Mouse (Mus musculus): ENCODE data around the gene Fam172a. TPM values are rescaled to one million over a fixed set of nuclear protein-coding genes. Genes with fewer than 3 reads are reported as not detected.

The Fam172a gene
- polyA plus RNA-seq, 1 experiment from 2014 or later: 21.1 TPM

- Histone ChIP-seq H3K4me1 (replicated peaks) (no peaks in the 10 kb centered on the region), H3K4me3 (no peak overlapping the region), H3K9me3 (replicated peaks) (no peaks in the 10 kb centered on the region), H3K27me3 (no peaks in the 10 kb centered on the region), H3K36me3 (no peaks in the 10 kb centered on the region), H3K4me2 (no peak overlapping the region), H3K9ac (no peak overlapping the region), H3K27ac (no peak overlapping the region)
- no peak for ATAC-seq (replicated peaks; ENCODE audit: insufficient number of reproducible peaks, insufficient read depth, low FRiP score, low read depth)
- 80% methylated on average over 4 of the region's 4 CpGs for WGBS
Observed at GRCm38 (mm10) chr13:78110648-78111047, 408.8 kb downstream of the Fam172a start.

- WGBS: 91% methylated on average over 4 of the region's 4 CpGs
- H3K4me3 ChIP-seq: no peak overlapping the region
- no peak overlapping the region for H3K27ac ChIP-seq
- no peak overlapping the region for H3K9ac ChIP-seq
- no peaks in the 10 kb centered on the region for H3K9me3 ChIP-seq (replicated peaks)
- no peaks in the 10 kb centered on the region for H3K36me3 ChIP-seq
- no peaks in the 10 kb centered on the region for H3K4me1 ChIP-seq (replicated peaks)
- no peak overlapping the region for H3K4me2 ChIP-seq
- ATAC-seq (replicated peaks; ENCODE audit: insufficient number of reproducible peaks, insufficient read depth, low FRiP score, low read depth): no peak
- no peaks in the 10 kb centered on the region for H3K27me3 ChIP-seq
Observed at GRCm38 (mm10) chr13:78113978-78114377, 412.1 kb downstream of the Fam172a start.

- WGBS: 77% methylated on average over 1 of the region's 1 CpGs
- no peak overlapping the region for H3K9ac ChIP-seq
- no peak overlapping the region for H3K4me3 ChIP-seq
- H3K4me1 ChIP-seq (replicated peaks): no peaks in the 10 kb centered on the region
- H3K27me3 ChIP-seq: no peaks in the 10 kb centered on the region
- ATAC-seq (replicated peaks; ENCODE audit: insufficient number of reproducible peaks, insufficient read depth, low FRiP score, low read depth): no peak
- H3K9me3 ChIP-seq (replicated peaks): no peaks in the 10 kb centered on the region
- no peak overlapping the region for H3K4me2 ChIP-seq
- H3K27ac ChIP-seq: no peak overlapping the region
- no peaks in the 10 kb centered on the region for H3K36me3 ChIP-seq
Observed at GRCm38 (mm10) chr13:78118715-78119114, 416.9 kb downstream of the Fam172a start.

- ATAC-seq (replicated peaks; ENCODE audit: insufficient number of reproducible peaks, insufficient read depth, low FRiP score, low read depth): no peak
- no peaks in the 10 kb centered on the region for H3K9me3 ChIP-seq (replicated peaks)
- H3K4me3 ChIP-seq: no peak overlapping the region
- no peak overlapping the region for H3K9ac ChIP-seq
- no peaks in the 10 kb centered on the region for H3K4me1 ChIP-seq (replicated peaks)
- no peak overlapping the region for H3K27ac ChIP-seq
- H3K27me3 ChIP-seq: no peaks in the 10 kb centered on the region
- H3K4me2 ChIP-seq: no peak overlapping the region
- no peaks in the 10 kb centered on the region for H3K36me3 ChIP-seq
- WGBS: 88% methylated on average over 7 of the region's 7 CpGs
Observed at GRCm38 (mm10) chr13:78121991-78122390, 420.2 kb downstream of the Fam172a start.

GRCm38 (mm10) chr13:78123911-78124426, 422.1 kb downstream of the Fam172a start:
- Histone ChIP-seq H3K9ac (no peak overlapping the region), H3K9me3 (replicated peaks) (no peaks in the 10 kb centered on the region), H3K27me3 (no peaks in the 10 kb centered on the region), H3K27ac (no peak overlapping the region), H3K36me3 (no peaks in the 10 kb centered on the region), H3K4me2 (no peak overlapping the region), H3K4me3 (no peak overlapping the region), H3K4me1 (replicated peaks) (no peaks in the 10 kb centered on the region)
- no peak for ATAC-seq (replicated peaks; ENCODE audit: insufficient number of reproducible peaks, insufficient read depth, low FRiP score, low read depth)
- 87% methylated on average over 4 of the region's 4 CpGs for WGBS

- Histone ChIP-seq H3K36me3 (no peaks in the 10 kb centered on the region), H3K4me3 (no peak overlapping the region), H3K27me3 (0 out of 2 replicates have a peak, but pooled peaks cover 4% of the 10 kb centered on the region), H3K9ac (no peak overlapping the region), H3K9me3 (replicated peaks) (no peaks in the 10 kb centered on the region), H3K4me1 (replicated peaks) (no peaks in the 10 kb centered on the region), H3K4me2 (no peak overlapping the region), H3K27ac (no peak overlapping the region)
- 87% methylated on average over 5 of the region's 5 CpGs for WGBS
- no peak for ATAC-seq (replicated peaks; ENCODE audit: insufficient number of reproducible peaks, insufficient read depth, low FRiP score, low read depth)
Observed at GRCm38 (mm10) chr13:78157465-78157864, 455.6 kb downstream of the Fam172a start.

- Histone ChIP-seq H3K9me3 (replicated peaks) (no peaks in the 10 kb centered on the region), H3K27me3 (peaks cover 21% of the 10 kb centered on the region), H3K36me3 (no peaks in the 10 kb centered on the region), H3K9ac (no peak overlapping the region), H3K27ac (no peak overlapping the region), H3K4me2 (no peak overlapping the region), H3K4me3 (no peak overlapping the region), H3K4me1 (replicated peaks) (0 out of 2 replicates have a peak, but pooled peaks cover 6% of the 10 kb centered on the region)
- WGBS: 53% methylated on average over 2 of the region's 2 CpGs
- ATAC-seq (replicated peaks; ENCODE audit: insufficient number of reproducible peaks, insufficient read depth, low FRiP score, low read depth): no peak
Observed at GRCm38 (mm10) chr13:78162149-78162548, 460.3 kb downstream of the Fam172a start.

- Histone ChIP-seq H3K27me3 (peaks cover 30% of the 10 kb centered on the region), H3K9me3 (replicated peaks) (no peaks in the 10 kb centered on the region), H3K4me3 (peak overlapping the region; percentile 63), H3K27ac (peak overlapping the region; percentile 50), H3K4me1 (replicated peaks) (0 out of 2 replicates have a peak, but pooled peaks cover 6% of the 10 kb centered on the region), H3K4me2 (peak overlapping the region; percentile 94), H3K36me3 (no peaks in the 10 kb centered on the region), H3K9ac (peak overlapping the region; percentile 46)
- WGBS: under 1% methylated on average over 84 of the region's 86 CpGs
- ATAC-seq (replicated peaks; ENCODE audit: insufficient number of reproducible peaks, insufficient read depth, low FRiP score, low read depth): peak; percentile 91
Observed at GRCm38 (mm10) chr13:78163087-78163958, 461.5 kb downstream of the Fam172a start.

- Histone ChIP-seq H3K4me2 (no peak overlapping the region), H3K36me3 (no peaks in the 10 kb centered on the region), H3K4me1 (replicated peaks) (0 out of 2 replicates have a peak, but pooled peaks cover 6% of the 10 kb centered on the region), H3K27me3 (peaks cover 36% of the 10 kb centered on the region), H3K9me3 (replicated peaks) (no peaks in the 10 kb centered on the region), H3K4me3 (no peak overlapping the region), H3K27ac (no peak overlapping the region), H3K9ac (no peak overlapping the region)
- ATAC-seq (replicated peaks; ENCODE audit: insufficient number of reproducible peaks, insufficient read depth, low FRiP score, low read depth): no peak
Observed at GRCm38 (mm10) chr13:78164941-78165340, 463.1 kb downstream of the Fam172a start.

- ATAC-seq (replicated peaks; ENCODE audit: insufficient number of reproducible peaks, insufficient read depth, low FRiP score, low read depth): no peak
- H3K36me3 ChIP-seq: no peaks in the 10 kb centered on the region
Observed at GRCm38 (mm10) chr13:78168166-78168565, 466.3 kb downstream of the Fam172a start.

GRCm38 (mm10) chr13:78171320-78171719, 469.5 kb downstream of the Fam172a start:
- Histone ChIP-seq H3K4me3 (no peak overlapping the region), H3K9me3 (replicated peaks) (no peaks in the 10 kb centered on the region), H3K27me3 (peaks cover 75% of the 10 kb centered on the region), H3K9ac (no peak overlapping the region), H3K4me1 (replicated peaks) (no peaks in the 10 kb centered on the region), H3K4me2 (peak overlapping the region; percentile 22), H3K36me3 (no peaks in the 10 kb centered on the region), H3K27ac (no peak overlapping the region)
- ATAC-seq (replicated peaks; ENCODE audit: insufficient number of reproducible peaks, insufficient read depth, low FRiP score, low read depth): no peak
- WGBS: 1% methylated on average over 15 of the region's 15 CpGs

More at GRCm38 (mm10) chr13:78168166-78168565, 466.3 kb downstream of the Fam172a start:
- H3K4me2 ChIP-seq: no peak overlapping the region
- H3K27ac ChIP-seq: no peak overlapping the region
- H3K9me3 ChIP-seq (replicated peaks): no peaks in the 10 kb centered on the region
- 0 out of 2 replicates have a peak, but pooled peaks cover 4% of the 10 kb centered on the region for H3K4me1 ChIP-seq (replicated peaks)
- peaks cover 60% of the 10 kb centered on the region for H3K27me3 ChIP-seq
- H3K4me3 ChIP-seq: no peak overlapping the region
- H3K9ac ChIP-seq: no peak overlapping the region
- 51% methylated on average over 4 of the region's 4 CpGs for WGBS
